Mouse (Mus musculus) sigmoid colon, adult 10 weeks (tissue): ENCODE measurements around the gene Aste1. TPM values are rescaled to one million over a fixed set of nuclear protein-coding genes. Genes with fewer than 3 reads are reported as not detected.

Experiments used
- polyA plus RNA-seq: library from polyadenylated mRNA; stranded (reverse); fragments of 350-450 nt; fragmentation: Illumina TruSeq; extraction: RNeasy Lipid Tissue Mini Kit (QIAGEN cat#74804); gene quantifications from one replicate; pipeline ENCODE4 v1.2.3, GENCODE M21; 2014; ENCODE audit warnings: low read depth, low replicate concordance

Gene Aste1
- 28.5 TPM for polyA plus RNA-seq

DNA sequence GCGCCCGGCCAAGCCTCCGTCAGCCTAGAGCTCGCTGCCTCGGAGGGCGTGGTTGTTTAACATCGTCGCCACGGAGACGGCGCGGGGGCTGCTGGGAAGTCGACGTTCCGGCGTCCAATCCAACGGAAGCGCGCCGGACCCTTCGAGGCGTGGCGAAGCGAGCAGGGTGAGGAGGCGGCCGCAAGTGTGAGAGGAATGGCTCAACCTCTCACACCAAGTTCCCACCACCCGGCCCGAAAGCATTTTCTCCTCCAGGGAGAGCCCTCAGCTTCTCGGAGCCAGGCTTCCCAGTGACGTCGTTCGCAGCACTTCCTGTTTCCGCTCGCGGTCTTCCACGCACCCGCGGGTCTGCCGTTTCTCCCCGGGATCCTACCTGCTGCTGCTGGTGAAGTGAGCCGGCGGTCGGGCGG is at the start of gene Aste1, which contains the start of gene Nek11:
Gene Aste1 (plus strand): TSS at position 175 of the 410 bp plus-strand sequence.
Gene Nek11 (minus strand): TSS at position 307 of the 410 bp plus-strand sequence.

Other genes starting within 250 kb of the Aste1 start
- gene Nek11, start 132 bp downstream of the Aste1 start, polyA plus RNA-seq, result 0.22 TPM
- 134 TPM for gene Atp2c1, start 131.9 kb downstream of the Aste1 start, polyA plus RNA-seq
- gene Pik3r4, start 247.6 kb downstream of the Aste1 start, polyA plus RNA-seq, result 14.1 TPM